9 mouse cellular contexts compared by ENCODE assay signal in the genomic region with DNA sequence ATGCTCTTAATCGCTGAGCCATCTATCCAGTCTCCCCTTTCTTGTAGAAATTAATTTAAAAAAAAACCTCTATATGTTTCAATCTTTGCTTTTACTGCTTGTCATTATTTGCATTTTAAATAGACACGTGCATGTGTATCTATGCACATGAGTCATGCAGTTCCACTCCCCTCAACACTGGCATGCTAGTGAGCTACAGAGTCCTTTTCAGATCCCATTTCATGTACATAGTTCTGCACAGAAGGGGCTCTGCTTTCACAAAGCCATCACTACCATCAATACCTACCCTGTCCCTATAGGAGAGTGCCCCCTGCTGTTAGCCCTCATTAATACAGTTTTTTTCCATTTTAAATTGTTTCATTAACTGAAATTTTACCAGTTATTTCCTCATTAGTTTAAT. TPM values are rescaled to one million over a fixed set of nuclear protein-coding genes. Genes with fewer than 3 reads are reported as not detected.
A peak's percentile ranks its signal among the peaks of the same experiment; 100 is the strongest.
DNase-seq lines count a peak whose midpoint lies in the region.
"Had no signal": no experiment of that assay in that cellular context is flagged by ENCODE, and none has a peak within 500 bp of the region (broad histone marks: within the 10 kb centered on the region; RNA-seq: fewer than 3 reads in every experiment).

No protein-coding gene starts in this region.

- H3K4me1 ChIP-seq in brown adipose tissue, adult 24 weeks (ENCODE audit: control insufficient read depth, insufficient read depth, insufficient read length, low read length): no peaks in the 10 kb centered on the region

- peak; percentile 28 to 43 for DNase-seq in cerebellum, postnatal 10 days
- DNase-seq in cerebellum, adult 11-12 months: no peak
- peak; percentile 35 for DNase-seq in layer of hippocampus, adult 9-10 months (ENCODE audit: low spot score)
- DNase-seq in layer of hippocampus, adult 9-11 months: no peak
- peak; percentile 21 for DNase-seq in mesoderm, embryonic 11.5 days (ENCODE audit: low read depth, low spot score)
- DNase-seq in gastrocnemius, postnatal 25 days: no peak
- DNase-seq in adrenal gland, postnatal 14 days: no peak

- H3K27ac ChIP-seq in brown adipose tissue, adult 24 weeks (replicated peaks; ENCODE audit: low read depth, low read length): 0 out of 2 replicates have a peak overlapping the region, but pooled peaks have one; percentile 18

- no peak overlapping the region for H3K4me3 ChIP-seq in brown adipose tissue, adult 24 weeks (ENCODE audit: insufficient read depth, low read depth, low read length)

RNA-seq across cellular contexts. Expression of a gene that starts 23.0 kb away (rescaled TPM):
- polyA plus RNA-seq in brown adipose tissue, adult 24 weeks (2012; ENCODE audit: insufficient read depth, insufficient read length, missing spikeins): not detected in 2 replicates
- not detected for total RNA-seq in gastrocnemius, postnatal 25 days (2021)
- total RNA-seq in adrenal gland, postnatal 14 days (2021): 0.11 and 1.1 TPM in 2 replicates
- polyA plus RNA-seq: C2C12 had no signal

Comparison
In these comparisons a context has a peak if more than half of its experiments do, and no peak if none do; other contexts are left out.
1. DNase-seq: peak in cerebellum, postnatal 10 days (2 of 2), layer of hippocampus, adult 9-10 months (single experiment) and mesoderm, embryonic 11.5 days (single experiment); none in cerebellum, adult 11-12 months (single experiment), layer of hippocampus, adult 9-11 months (single experiment), gastrocnemius, postnatal 25 days (single experiment) and adrenal gland, postnatal 14 days (single experiment).